Mouse (Mus musculus) forebrain, embryonic 12.5 days (tissue): ENCODE data around the gene Ccl2. TPM values are rescaled to one million over a fixed set of nuclear protein-coding genes. Genes with fewer than 3 reads are reported as not detected.

Experiments
- ATAC-seq: fragments of 200-750 bp; cut with Nextera tagmentation; 2 replicates; pipeline ENCODE4 v1.8.0; 2017; ENCODE audit warnings: moderate TSS enrichment; ENCODE audit not compliant: low FRiP score
- H3K27ac ChIP-seq: fragments of 300-500 bp; sonication (generic); 2 replicates; pipeline ENCODE4 v1.5.1; 2016; ENCODE audit warnings: mild to moderate bottlenecking
- H3K27me3 ChIP-seq: fragments of 300-500 bp; sonication (generic); 2 replicates; pipeline ENCODE4 v1.6.1; 2016; ENCODE audit warnings: mild to moderate bottlenecking
- H3K36me3 ChIP-seq: fragments of 300-500 bp; sonication (generic); replicated peaks from 2 replicates; pipeline ENCODE4 v1.6.1; 2016; ENCODE audit warnings: mild to moderate bottlenecking
- H3K4me1 ChIP-seq: fragments of 300-500 bp; sonication (generic); 2 replicates; pipeline ENCODE4 v1.6.1; 2016
- H3K4me2 ChIP-seq: fragments of 300-500 bp; sonication (generic); 2 replicates; pipeline ENCODE4 v1.6.1; 2016; ENCODE audit warnings: mild to moderate bottlenecking, moderate library complexity
- H3K4me3 ChIP-seq: fragments of 300-500 bp; sonication (generic); replicated peaks from 2 replicates; pipeline ENCODE4 v1.5.1; 2016; ENCODE audit warnings: mild to moderate bottlenecking
- H3K9ac ChIP-seq: fragments of 300-500 bp; sonication (generic); 2 replicates; pipeline ENCODE4 v1.6.1; 2016; ENCODE audit warnings: mild to moderate bottlenecking
- H3K9me3 ChIP-seq: fragments of 300-500 bp; sonication (generic); 2 replicates; pipeline ENCODE4 v1.6.1; 2016
- WGBS: fragments of 180-500 bp; shearing (Covaris S2); methylation state at CpG from one replicate; pipeline ENCODE4 v1.1.7; 2016; 5-methylcytosine and 5-hydroxymethylcytosine counted together
- polyA plus RNA-seq: library from polyadenylated mRNA; unstranded; fragments of >200 nt; fragmentation: Nextera tagmentation; extraction: Ambion mirVana; gene quantifications from 2 replicates; pipeline ENCODE4 v1.2.1, GENCODE M21; 2016

Ccl2 gene
- polyA plus RNA-seq, 1 experiment from 2014 or later = 0.49 TPM

DNA sequence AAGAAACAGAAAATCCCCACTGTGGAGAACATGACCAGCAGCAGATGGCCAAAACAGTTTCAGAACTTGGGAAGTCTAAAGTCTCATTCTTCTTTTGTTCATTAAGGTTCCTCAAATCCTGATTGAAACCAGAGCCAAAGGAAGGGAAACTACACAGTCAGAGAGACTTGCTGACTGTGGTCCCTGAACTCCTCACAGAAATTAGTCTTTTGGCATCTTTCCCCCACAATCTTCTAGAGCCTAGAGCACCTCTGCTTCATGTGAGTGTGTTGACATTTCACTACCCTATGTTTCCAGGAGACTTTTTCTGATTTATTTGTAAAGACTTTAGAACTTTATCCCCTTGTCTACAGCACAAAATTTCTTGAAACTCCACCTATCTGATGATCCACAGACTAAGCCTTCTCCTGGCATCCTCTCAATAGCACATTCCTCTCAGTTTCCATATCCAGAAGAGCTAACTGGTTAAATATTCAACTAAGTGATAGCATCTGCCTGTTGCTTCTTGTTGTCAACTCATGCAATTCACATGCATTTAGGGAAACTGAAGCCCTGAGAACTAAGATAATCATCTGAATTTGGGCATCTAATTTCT, 42.9 kb downstream of the Ccl2 start:
- ATAC-seq = no peak
- Histone ChIP-seq H3K4me2 (no peak overlapping the region), H3K27me3 (no peaks in the 10 kb centered on the region), H3K36me3 (no peaks in the 10 kb centered on the region), H3K27ac (no peak overlapping the region), H3K4me1 (no peaks in the 10 kb centered on the region), H3K9me3 (no peaks in the 10 kb centered on the region), H3K9ac (no peak overlapping the region), H3K4me3 (no peak overlapping the region)

- Histone ChIP-seq H3K4me3 (no peak overlapping the region), H3K36me3 (no peaks in the 10 kb centered on the region), H3K9me3 (no peaks in the 10 kb centered on the region), H3K4me1 (no peaks in the 10 kb centered on the region), H3K27ac (no peak overlapping the region), H3K9ac (no peak overlapping the region), H3K27me3 (no peaks in the 10 kb centered on the region), H3K4me2 (no peak overlapping the region)
- 85% methylated on average over 3 of the region's 3 CpGs for WGBS
- no peak for ATAC-seq
These were observed 45.5 kb downstream of the Ccl2 start for GRCm38 (mm10) chr11:82080865-82081264.

GRCm38 (mm10) chr11:82084360-82084759, 49.0 kb downstream of the Ccl2 start:
- Histone ChIP-seq H3K27ac (no peak overlapping the region), H3K9ac (no peak overlapping the region), H3K4me3 (no peak overlapping the region), H3K9me3 (no peaks in the 10 kb centered on the region), H3K4me1 (no peaks in the 10 kb centered on the region), H3K27me3 (no peaks in the 10 kb centered on the region), H3K36me3 (no peaks in the 10 kb centered on the region), H3K4me2 (no peak overlapping the region)
- WGBS = 87% methylated on average over 3 of the region's 3 CpGs
- ATAC-seq = no peak

Other genes starting within 250 kb of the Ccl2 start
- 0.10 and 0.14 TPM in 2 replicates for gene 5530401A14Rik, start 174.9 kb upstream of the Ccl2 start, polyA plus RNA-seq
- 3.2 and 3.3 TPM in 2 replicates for gene Asic2, start 67.1 kb upstream of the Ccl2 start, polyA plus RNA-seq
- not detected in 2 replicates for gene Gm17268, start 3.0 kb downstream of the Ccl2 start, polyA plus RNA-seq
- gene Ccl7, start 10.1 kb downstream of the Ccl2 start, polyA plus RNA-seq = 0.24 and 0.44 TPM in 2 replicates
- not detected in 2 replicates for gene Ccl11, start 22.3 kb downstream of the Ccl2 start, polyA plus RNA-seq
- gene Ccl12, start 66.3 kb downstream of the Ccl2 start, polyA plus RNA-seq = 1.7 TPM in 1 of 2 replicates, not detected in the other
- not detected in 2 replicates for gene Ccl8, start 79.6 kb downstream of the Ccl2 start, polyA plus RNA-seq